ENCODE assay signal across 10 mouse cellular contexts in genomic region chr2:136854543-136855388, GRCm38 (mm10). TPM values are rescaled to one million over a fixed set of nuclear protein-coding genes. Genes with fewer than 3 reads are reported as not detected.
A peak's percentile ranks its signal among the peaks of the same experiment; 100 is the strongest.
DNase-seq lines count a peak whose midpoint lies in the region; ATAC-seq lines count a peak whose summit lies in the region.
"Had no signal": no experiment of that assay in that cellular context is flagged by ENCODE, and none has a peak within 500 bp of the region (broad histone marks: within the 10 kb centered on the region; RNA-seq: fewer than 3 reads in every experiment).

No protein-coding gene starts in this region.

- H3K36me3 ChIP-seq in embryonic facial prominence, embryonic 13.5 days, result no peaks in the 10 kb centered on the region
- no peaks in the 10 kb centered on the region for H3K36me3 ChIP-seq in hindbrain, embryonic 11.5 days (ENCODE audit: control insufficient read depth, insufficient read depth, low read length)
- no peaks in the 10 kb centered on the region for H3K36me3 ChIP-seq in midbrain, embryonic 14.5 days (ENCODE audit: control insufficient read depth, insufficient read depth, low read length)
- H3K36me3 ChIP-seq: heart, embryonic 10.5 days had no signal

- H3K27me3 ChIP-seq in embryonic facial prominence, embryonic 13.5 days, result no peaks in the 10 kb centered on the region
- no peaks in the 10 kb centered on the region for H3K27me3 ChIP-seq in hindbrain, embryonic 11.5 days (ENCODE audit: control insufficient read depth, insufficient read depth, low read length)
- no peaks in the 10 kb centered on the region for H3K27me3 ChIP-seq in midbrain, embryonic 14.5 days (ENCODE audit: control insufficient read depth, insufficient read depth, low read length)

- H3K9ac ChIP-seq in embryonic facial prominence, embryonic 13.5 days, result no peak overlapping the region
- no peak overlapping the region for H3K9ac ChIP-seq in hindbrain, embryonic 11.5 days (ENCODE audit: low read depth, low read length)
- no peak overlapping the region for H3K9ac ChIP-seq in midbrain, embryonic 14.5 days (replicated peaks; ENCODE audit: low read length)

- peak overlapping the region; percentile 14; the same call in 1 of the 2 replicates for H3K4me2 ChIP-seq in embryonic facial prominence, embryonic 13.5 days
- no peak overlapping the region for H3K4me2 ChIP-seq in hindbrain, embryonic 11.5 days (replicated peaks; ENCODE audit: low read depth, low read length)
- no peak overlapping the region for H3K4me2 ChIP-seq in midbrain, embryonic 14.5 days (ENCODE audit: low read length)

- H3K27ac ChIP-seq in embryonic facial prominence, embryonic 13.5 days, result peak overlapping the region; percentile 51; the same call in 1 of the 2 replicates
- peak overlapping the region; percentile 6; the same call in 1 of the 2 replicates for H3K27ac ChIP-seq in hindbrain, embryonic 11.5 days (ENCODE audit: low read depth, low read length)
- peak overlapping the region; percentile 65 for H3K27ac ChIP-seq in midbrain, embryonic 14.5 days (replicated peaks; ENCODE audit: low read depth, low read length)
- H3K27ac ChIP-seq: heart, embryonic 10.5 days had no signal

- 29% methylated on average over 5 of the region's 5 CpGs for WGBS in embryonic facial prominence, embryonic 13.5 days
- 27% methylated on average over 5 of the region's 5 CpGs for WGBS in hindbrain, embryonic 11.5 days
- WGBS in midbrain, embryonic 14.5 days, result 11% methylated on average over 5 of the region's 5 CpGs

- no peaks in the 10 kb centered on the region for H3K9me3 ChIP-seq in embryonic facial prominence, embryonic 13.5 days
- no peaks in the 10 kb centered on the region for H3K9me3 ChIP-seq in hindbrain, embryonic 11.5 days (ENCODE audit: control insufficient read depth, low read length)
- H3K9me3 ChIP-seq in midbrain, embryonic 14.5 days (ENCODE audit: control insufficient read depth, low read length), result no peaks in the 10 kb centered on the region
- H3K9me3 ChIP-seq: heart, embryonic 10.5 days had no signal

- peak; percentile 38 for DNase-seq in hindbrain, embryonic 11.5 days (ENCODE audit: low spot score)
- DNase-seq in midbrain, embryonic 14.5 days, result peak; percentile 32
- DNase-seq in telencephalon, adult 2 months (ENCODE audit: low read depth, low spot score), result peak; percentile 8
- DNase-seq in c-Kit-positive CD71-positive TER-119-positive erythroid progenitor cells, embryonic 14.5 days (ENCODE audit: low spot score), result no peak
- DNase-seq in layer of hippocampus, postnatal 25 days (ENCODE audit: extremely low spot score in 1 of 2, low spot score in 1 of 2), result no peak
- DNase-seq in right cerebral cortex, postnatal 25 days, result no peak
- DNase-seq: cerebellum, adult 9-10 months; kidney, postnatal 4 days had no signal

- peaks cover 14% of the 10 kb centered on the region for H3K4me1 ChIP-seq in embryonic facial prominence, embryonic 13.5 days
- H3K4me1 ChIP-seq in hindbrain, embryonic 11.5 days (replicated peaks; ENCODE audit: control insufficient read depth, insufficient read depth, low read length), result 0 out of 2 replicates have a peak, but pooled peaks cover 2% of the 10 kb centered on the region
- peaks cover 10% of the 10 kb centered on the region for H3K4me1 ChIP-seq in midbrain, embryonic 14.5 days (ENCODE audit: control insufficient read depth, insufficient read depth, low read length)
- H3K4me1 ChIP-seq: heart, embryonic 10.5 days had no signal

- no peak overlapping the region for H3K4me3 ChIP-seq in embryonic facial prominence, embryonic 13.5 days
- no peak overlapping the region for H3K4me3 ChIP-seq in hindbrain, embryonic 11.5 days (ENCODE audit: low read depth, low read length)
- no peak overlapping the region for H3K4me3 ChIP-seq in midbrain, embryonic 14.5 days (replicated peaks; ENCODE audit: low read depth, low read length)
- H3K4me3 ChIP-seq: heart, embryonic 10.5 days had no signal

- no peak for ATAC-seq in embryonic facial prominence, embryonic 13.5 days (ENCODE audit: insufficient number of reproducible peaks, insufficient read depth, low FRiP score, low TSS enrichment, low read depth)
- ATAC-seq in hindbrain, embryonic 11.5 days (ENCODE audit: low FRiP score), result peak; percentile 59
- ATAC-seq in midbrain, embryonic 14.5 days (ENCODE audit: low FRiP score, low TSS enrichment), result peak; percentile 48; the same call in 1 of the 2 replicates

RNA-seq across cellular contexts. Expression of gene AL731706.2, which starts 30.7 kb away (rescaled TPM):
- polyA plus RNA-seq in embryonic facial prominence, embryonic 13.5 days (2015; fragmentation: Nextera tagmentation; extraction: Ambion mirVana), result 30.9 and 40.3 TPM in 2 replicates
- polyA plus RNA-seq in hindbrain, embryonic 11.5 days (2014; fragmentation: Nextera tagmentation; extraction: Ambion mirVana), result 25.8 and 27.1 TPM in 2 replicates
- polyA plus RNA-seq in midbrain, embryonic 14.5 days (2014; fragmentation: Nextera tagmentation; extraction: Ambion mirVana), result 20.3 and 29.9 TPM in 2 replicates
- 10 to 100 TPM; 22.1 to 27.3 TPM for total RNA-seq in layer of hippocampus, postnatal 25 days (2021)

RNA-seq across cellular contexts. Expression of gene Slx4ip, which starts 36.3 kb away (rescaled TPM):
- 8.2 and 8.8 TPM in 2 replicates for polyA plus RNA-seq in embryonic facial prominence, embryonic 13.5 days (2015; fragmentation: Nextera tagmentation; extraction: Ambion mirVana)
- 8.8 and 11.9 TPM in 2 replicates for polyA plus RNA-seq in hindbrain, embryonic 11.5 days (2014; fragmentation: Nextera tagmentation; extraction: Ambion mirVana)
- 12.7 and 13.8 TPM in 2 replicates for polyA plus RNA-seq in midbrain, embryonic 14.5 days (2014; fragmentation: Nextera tagmentation; extraction: Ambion mirVana)
- 1 to 10 TPM; 6.7 to 8.1 TPM for total RNA-seq in layer of hippocampus, postnatal 25 days (2021)

RNA-seq across cellular contexts. Expression of gene AL731706.1, which starts 36.4 kb away (rescaled TPM):
- polyA plus RNA-seq in embryonic facial prominence, embryonic 13.5 days (2015; fragmentation: Nextera tagmentation; extraction: Ambion mirVana), result 32.8 and 37.4 TPM in 2 replicates
- polyA plus RNA-seq in hindbrain, embryonic 11.5 days (2014; fragmentation: Nextera tagmentation; extraction: Ambion mirVana), result 25.4 and 28.8 TPM in 2 replicates
- 15.3 and 22.4 TPM in 2 replicates for polyA plus RNA-seq in midbrain, embryonic 14.5 days (2014; fragmentation: Nextera tagmentation; extraction: Ambion mirVana)
- total RNA-seq in layer of hippocampus, postnatal 25 days (2021), result 10 to 100 TPM; 11.0 to 22.4 TPM

RNA-seq across cellular contexts. Expression of gene Mkks, which starts 36.4 kb away (rescaled TPM):
- polyA plus RNA-seq in embryonic facial prominence, embryonic 13.5 days (2015; fragmentation: Nextera tagmentation; extraction: Ambion mirVana), result 13.2 and 15.0 TPM in 2 replicates
- polyA plus RNA-seq in hindbrain, embryonic 11.5 days (2014; fragmentation: Nextera tagmentation; extraction: Ambion mirVana), result 18.3 and 18.8 TPM in 2 replicates
- 10.5 and 13.8 TPM in 2 replicates for polyA plus RNA-seq in midbrain, embryonic 14.5 days (2014; fragmentation: Nextera tagmentation; extraction: Ambion mirVana)
- 10 to 100 TPM; 21.1 to 30.6 TPM for total RNA-seq in layer of hippocampus, postnatal 25 days (2021)

Comparison
In these comparisons a context has a peak if more than half of its experiments do, and no peak if none do; other contexts are left out.
1. H3K27ac ChIP-seq: peak in every context shown above with its lines; median percentile 65 in midbrain, embryonic 14.5 days; 51 in embryonic facial prominence, embryonic 13.5 days; 6 in hindbrain, embryonic 11.5 days.
2. DNase-seq: peak in hindbrain, embryonic 11.5 days (single experiment), midbrain, embryonic 14.5 days (single experiment) and telencephalon, adult 2 months (single experiment); none in c-Kit-positive CD71-positive TER-119-positive erythroid progenitor cells, embryonic 14.5 days (single experiment), layer of hippocampus, postnatal 25 days (0 of 2) and right cerebral cortex, postnatal 25 days (single experiment).